Mouse (Mus musculus): ENCODE measurements around the gene Olfr90. TPM values are rescaled to one million over a fixed set of nuclear protein-coding genes. Genes with fewer than 3 reads are reported as not detected.

Gene Olfr90
- polyA plus RNA-seq, 1 experiment from 2014 or later: not detected

DNA sequence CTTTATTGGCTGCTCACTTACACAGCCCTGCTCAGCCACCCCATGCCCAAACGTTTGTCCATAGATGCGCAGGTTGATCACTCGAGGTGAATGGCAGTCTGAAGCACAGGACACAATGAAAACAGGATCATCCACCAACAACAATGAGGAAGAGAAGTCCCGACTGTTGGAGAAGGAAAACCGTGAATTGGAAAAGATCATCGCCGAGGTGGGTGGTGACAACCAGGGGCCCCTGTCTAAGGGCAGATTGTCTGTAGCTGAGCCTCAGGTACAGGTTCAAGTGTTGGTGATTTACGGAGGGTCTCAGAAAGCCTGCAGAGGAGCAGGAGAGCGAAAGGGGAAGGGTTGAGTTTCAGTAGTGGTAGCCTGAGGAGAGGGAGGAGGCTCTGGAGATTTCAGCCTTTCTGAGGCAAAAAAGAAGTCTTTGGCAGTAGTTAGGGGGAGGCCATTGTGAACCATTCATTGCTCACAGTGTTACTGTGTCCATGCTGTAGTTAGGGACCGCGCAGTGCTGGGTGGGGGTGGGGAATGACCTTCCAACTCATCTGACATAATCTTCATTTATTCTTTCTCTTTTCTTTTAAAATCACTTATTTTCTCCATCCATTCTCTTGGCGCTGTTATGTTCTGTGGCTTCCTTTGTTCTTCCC lies 16.1 kb downstream of the Olfr90 start:
- H3K27ac ChIP-seq: no peak overlapping the region
- H3K36me3 ChIP-seq (ENCODE audit: inconsistent target): no peaks in the 10 kb centered on the region
- no peaks in the 10 kb centered on the region for H3K79me2 ChIP-seq (ENCODE audit: inconsistent target)
- WGBS (ENCODE audit: missing documents): 89% methylated on average over 12 of the region's 12 CpGs
- no peak overlapping the region for H3K4me3 ChIP-seq (ENCODE audit: inconsistent target)

DNA sequence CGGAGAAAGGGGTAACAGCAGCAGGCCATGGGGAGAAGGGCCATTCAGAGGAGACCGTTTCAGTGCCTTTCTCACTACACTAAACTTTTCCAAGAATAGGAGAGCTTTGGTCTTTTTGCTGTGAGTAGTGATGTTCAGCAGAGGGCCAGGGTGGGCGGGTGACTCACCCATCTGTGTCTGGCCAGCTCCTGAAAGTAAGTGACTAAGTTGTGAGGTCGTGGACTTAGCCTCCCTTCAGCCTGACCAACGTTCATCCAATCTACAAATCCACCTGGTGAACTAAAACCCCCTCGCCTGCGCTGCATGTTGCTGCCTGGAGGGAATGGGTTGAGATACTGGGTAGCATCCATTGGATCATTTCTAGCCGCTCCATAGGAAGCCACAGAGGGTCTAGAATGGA lies 18.2 kb downstream of the Olfr90 start:
- WGBS (ENCODE audit: missing documents): 92% methylated on average over 8 of the region's 8 CpGs
- Histone ChIP-seq H3K4me3 (ENCODE audit: inconsistent target) (no peak overlapping the region), H3K79me2 (ENCODE audit: inconsistent target) (no peaks in the 10 kb centered on the region), H3K27ac (no peak overlapping the region), H3K36me3 (ENCODE audit: inconsistent target) (no peaks in the 10 kb centered on the region)

DNA sequence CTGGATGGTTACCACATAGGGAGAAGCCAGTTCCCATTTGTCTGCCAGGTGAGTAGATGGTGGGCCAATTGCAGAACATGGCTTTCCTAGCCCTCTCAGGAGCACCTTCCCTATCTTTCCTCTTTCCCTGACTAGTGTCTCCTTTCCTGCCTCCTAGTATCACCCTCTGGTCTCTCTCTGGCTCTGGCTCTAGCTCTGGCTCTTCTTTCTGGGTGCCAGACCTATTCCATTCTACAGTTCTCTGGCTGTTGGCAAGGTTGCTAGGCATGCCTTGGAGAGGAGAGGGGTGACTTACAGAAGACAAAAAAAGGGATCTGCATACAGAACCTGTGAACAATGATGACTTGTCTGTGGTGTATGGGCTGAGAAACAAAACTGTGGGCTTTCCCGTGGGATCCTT lies 20.4 kb downstream of the Olfr90 start:
- H3K36me3 ChIP-seq (ENCODE audit: inconsistent target): no peaks in the 10 kb centered on the region
- 91% methylated on average over 1 of the region's 1 CpGs for WGBS (ENCODE audit: missing documents)
- H3K4me3 ChIP-seq (ENCODE audit: inconsistent target): no peak overlapping the region
- no peak overlapping the region for H3K27ac ChIP-seq
- H3K79me2 ChIP-seq (ENCODE audit: inconsistent target): no peaks in the 10 kb centered on the region

DNA sequence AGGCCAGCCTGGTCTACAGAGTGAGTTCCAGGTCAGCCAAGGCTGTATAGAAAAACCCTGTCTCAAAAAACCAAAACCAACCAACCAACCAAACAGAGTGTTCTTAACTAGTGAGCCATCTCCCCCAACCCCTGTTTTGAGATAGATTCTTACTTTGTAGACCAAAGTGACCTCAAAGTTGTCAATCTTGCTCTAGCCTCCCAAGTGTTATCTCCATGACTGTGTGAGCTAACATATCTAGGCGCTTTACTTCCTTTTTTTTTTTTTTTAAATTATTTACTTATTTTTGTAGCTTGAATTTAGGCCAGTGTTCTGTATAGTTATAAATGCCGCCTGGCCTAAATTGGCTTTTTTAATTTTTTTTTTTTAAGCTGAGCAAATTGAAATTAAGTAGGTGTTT lies 22.3 kb downstream of the Olfr90 start:
- WGBS (ENCODE audit: missing documents): 100% methylated on average over 1 of the region's 2 CpGs
- no peak overlapping the region for H3K27ac ChIP-seq
- no peaks in the 10 kb centered on the region for H3K36me3 ChIP-seq (ENCODE audit: inconsistent target)
- no peak overlapping the region for H3K4me3 ChIP-seq (ENCODE audit: inconsistent target)
- no peaks in the 10 kb centered on the region for H3K79me2 ChIP-seq (ENCODE audit: inconsistent target)

DNA sequence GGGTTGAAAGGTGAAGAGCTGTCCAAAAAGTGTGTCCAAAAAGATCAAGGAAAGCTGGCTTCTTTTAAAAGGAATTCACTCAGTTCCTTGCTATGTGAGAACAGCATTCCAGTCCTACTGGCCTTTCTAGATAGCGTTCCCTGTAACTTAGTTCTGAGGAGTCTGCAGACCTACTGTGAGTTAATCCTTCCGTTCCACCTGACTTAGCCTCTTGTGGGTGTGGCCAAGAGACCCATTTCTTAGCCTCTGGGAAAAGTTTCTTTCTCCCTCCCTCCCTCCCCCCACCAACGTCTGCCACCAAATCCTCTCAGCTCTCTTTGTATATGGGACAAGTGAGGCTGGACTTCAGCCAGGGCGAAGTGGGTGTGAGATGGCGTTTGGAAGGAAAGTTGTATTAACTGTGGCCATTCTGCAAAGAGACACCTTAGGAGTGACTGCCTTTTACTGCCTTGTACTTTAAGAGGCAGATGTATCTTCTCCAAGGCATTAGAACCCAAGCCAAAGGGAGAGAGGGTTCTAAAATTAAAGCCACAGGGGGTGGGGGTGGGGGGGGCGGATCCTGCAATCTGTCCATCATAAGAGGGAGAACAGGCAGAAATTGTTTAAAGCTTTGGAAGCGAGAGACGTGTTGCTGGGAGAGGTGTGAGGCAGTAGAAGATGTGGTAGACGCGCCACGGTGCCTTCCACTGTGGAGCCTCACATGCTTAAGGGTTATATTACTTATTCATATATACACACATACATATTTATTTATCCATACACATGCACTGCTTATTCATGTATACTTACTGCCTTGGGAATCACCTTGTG lies 24.4 kb downstream of the Olfr90 start:
- no peaks in the 10 kb centered on the region for H3K79me2 ChIP-seq (ENCODE audit: inconsistent target)
- no peak overlapping the region for H3K4me3 ChIP-seq (ENCODE audit: inconsistent target)
- 96% methylated on average over 11 of the region's 11 CpGs for WGBS (ENCODE audit: missing documents)
- H3K27ac ChIP-seq: no peak overlapping the region
- H3K36me3 ChIP-seq (ENCODE audit: inconsistent target): no peaks in the 10 kb centered on the region

DNA sequence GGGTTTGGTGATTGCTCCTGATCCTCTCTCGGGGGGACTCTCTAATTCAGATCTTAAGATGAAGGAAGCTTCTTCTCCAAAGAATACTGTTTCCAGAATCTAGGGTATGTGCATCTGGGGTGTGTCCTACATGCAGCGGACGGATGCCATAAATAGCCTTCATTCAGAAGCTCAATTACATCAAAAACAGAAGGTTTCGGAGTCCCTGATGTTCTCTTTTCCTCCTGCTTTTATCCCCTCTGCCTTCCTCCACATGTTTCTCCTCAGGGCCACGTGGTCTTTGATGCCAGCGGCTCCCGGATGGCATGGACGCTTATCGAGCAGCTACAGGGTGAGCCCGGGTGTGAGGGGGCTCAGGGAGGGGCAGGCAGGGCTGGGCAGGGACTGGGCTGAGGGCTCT lies 25.2 kb downstream of the Olfr90 start:
- Histone ChIP-seq H3K36me3 (ENCODE audit: inconsistent target) (no peaks in the 10 kb centered on the region), H3K79me2 (ENCODE audit: inconsistent target) (no peaks in the 10 kb centered on the region), H3K4me3 (ENCODE audit: inconsistent target) (no peak overlapping the region), H3K27ac (no peak overlapping the region)
- 92% methylated on average over 10 of the region's 10 CpGs for WGBS (ENCODE audit: missing documents)

DNA sequence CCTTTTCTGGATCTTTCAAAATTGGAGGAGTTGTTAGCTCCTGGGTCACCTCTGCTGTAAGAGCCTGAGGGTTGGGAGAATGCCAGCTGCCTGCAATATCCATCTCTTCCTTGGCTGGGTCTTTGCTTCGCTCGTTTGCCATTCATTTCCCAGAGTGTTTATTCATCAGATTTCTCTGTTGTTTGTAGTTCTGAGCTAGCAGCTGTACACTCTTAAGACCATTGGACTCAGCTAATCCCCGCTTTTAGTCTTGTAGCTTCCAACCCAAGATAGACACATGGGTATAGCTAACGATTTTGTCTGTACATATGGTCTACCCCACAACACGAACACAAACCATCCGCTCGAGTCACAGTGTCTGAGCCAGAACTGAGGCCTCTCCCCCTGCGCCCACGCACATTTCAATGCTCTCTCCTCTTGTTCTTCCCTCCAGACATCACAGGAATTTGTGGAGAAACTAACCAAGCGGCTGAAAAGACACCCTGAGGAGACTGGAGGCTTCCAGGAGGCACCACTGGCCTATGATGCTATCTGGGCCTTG lies 26.1 kb downstream of the Olfr90 start:
- Histone ChIP-seq H3K36me3 (ENCODE audit: inconsistent target) (no peaks in the 10 kb centered on the region), H3K27ac (no peak overlapping the region), H3K4me3 (ENCODE audit: inconsistent target) (no peak overlapping the region), H3K79me2 (ENCODE audit: inconsistent target) (no peaks in the 10 kb centered on the region)
- 92% methylated on average over 10 of the region's 10 CpGs for WGBS (ENCODE audit: missing documents)

DNA sequence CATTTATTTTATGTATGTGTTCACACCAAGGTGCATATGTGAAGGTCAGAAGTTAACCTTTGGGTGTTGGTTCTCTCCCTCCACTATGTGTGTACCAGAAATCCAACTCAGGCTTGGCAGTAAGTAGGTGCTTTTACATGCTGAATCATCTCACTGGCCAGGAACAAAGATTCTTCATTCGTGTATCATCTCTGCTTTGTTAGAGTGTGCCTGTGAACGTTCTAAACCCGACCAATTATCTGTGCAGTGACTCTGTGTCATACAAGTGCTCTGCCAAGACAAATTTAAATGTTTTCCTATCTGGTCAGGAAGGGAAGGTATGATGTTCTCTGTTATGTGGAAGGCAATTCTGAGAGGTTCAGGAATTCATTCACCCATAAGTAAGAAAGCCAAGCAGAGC lies 26.9 kb downstream of the Olfr90 start:
- H3K79me2 ChIP-seq (ENCODE audit: inconsistent target): no peaks in the 10 kb centered on the region
- no peak overlapping the region for H3K27ac ChIP-seq
- H3K36me3 ChIP-seq (ENCODE audit: inconsistent target): no peaks in the 10 kb centered on the region
- no peak overlapping the region for H3K4me3 ChIP-seq (ENCODE audit: inconsistent target)
- 89% methylated on average over 3 of the region's 3 CpGs for WGBS (ENCODE audit: missing documents)

DNA sequence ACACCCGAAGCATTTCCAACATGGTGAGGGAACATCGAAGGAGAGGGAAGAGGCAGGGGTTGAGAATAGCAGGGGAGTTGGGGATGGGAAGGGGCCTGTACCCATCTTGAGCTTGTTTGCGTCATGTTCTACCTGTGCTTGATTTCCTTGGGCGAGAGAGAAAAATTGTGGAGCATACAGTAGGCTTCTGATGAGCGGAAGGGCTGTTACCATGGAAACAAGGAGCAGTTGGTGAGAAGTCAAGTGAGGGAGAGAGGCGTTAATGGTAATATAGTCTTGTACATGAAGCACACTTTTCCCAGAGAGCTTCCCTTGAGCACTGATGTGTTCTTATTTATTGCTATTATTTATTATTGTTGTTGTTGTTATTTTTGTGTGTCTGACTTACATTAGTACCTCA lies 31.3 kb downstream of the Olfr90 start:
- Histone ChIP-seq H3K4me3 (ENCODE audit: inconsistent target) (no peak overlapping the region), H3K79me2 (ENCODE audit: inconsistent target) (no peaks in the 10 kb centered on the region), H3K27ac (no peak overlapping the region), H3K36me3 (ENCODE audit: inconsistent target) (no peaks in the 10 kb centered on the region)
- 98% methylated on average over 6 of the region's 6 CpGs for WGBS (ENCODE audit: missing documents)

DNA sequence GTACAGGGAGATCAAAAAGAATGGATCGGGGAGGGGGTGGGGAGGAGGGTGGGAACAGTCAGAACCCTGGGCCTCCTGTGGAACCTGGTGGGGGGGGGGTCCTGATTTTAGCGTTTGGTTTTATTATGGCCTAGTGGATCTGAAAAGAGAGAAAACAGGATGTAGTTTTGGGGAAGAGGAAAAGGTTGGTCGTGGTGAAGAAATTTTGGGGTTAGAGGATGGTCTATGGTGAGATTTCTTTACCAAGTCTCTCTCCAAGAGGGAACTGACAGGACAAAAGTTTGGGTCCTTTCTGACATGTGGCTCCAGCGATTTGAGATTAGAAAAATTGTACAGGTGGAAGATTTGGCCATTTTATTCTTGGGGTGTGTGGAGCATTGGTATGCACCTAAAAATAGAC lies 36.6 kb downstream of the Olfr90 start:
- 17% methylated on average over 3 of the region's 4 CpGs for WGBS (ENCODE audit: missing documents)
- no peaks in the 10 kb centered on the region for H3K36me3 ChIP-seq (ENCODE audit: inconsistent target)
- H3K27ac ChIP-seq: no peak overlapping the region
- H3K4me3 ChIP-seq (ENCODE audit: inconsistent target): no peak overlapping the region
- H3K79me2 ChIP-seq (ENCODE audit: inconsistent target): no peaks in the 10 kb centered on the region

DNA sequence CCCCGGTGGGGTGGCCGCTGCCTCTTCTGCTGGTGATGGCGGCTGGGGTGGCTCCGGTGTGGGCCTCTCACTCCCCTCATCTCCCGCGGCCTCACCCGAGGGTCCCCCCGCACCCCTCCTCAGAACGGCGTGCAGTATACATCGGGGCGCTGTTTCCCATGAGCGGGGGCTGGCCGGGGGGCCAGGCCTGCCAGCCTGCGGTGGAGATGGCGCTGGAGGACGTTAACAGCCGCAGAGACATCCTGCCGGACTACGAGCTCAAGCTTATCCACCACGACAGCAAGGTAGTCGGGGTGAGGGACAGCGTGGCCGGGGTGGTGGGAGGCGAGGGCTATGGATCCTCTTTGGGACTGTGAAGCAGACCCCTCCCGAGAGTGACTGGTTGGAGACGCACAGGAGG lies 37.4 kb downstream of the Olfr90 start:
- no peaks in the 10 kb centered on the region for H3K79me2 ChIP-seq (ENCODE audit: inconsistent target)
- H3K27ac ChIP-seq: no peak overlapping the region
- no peaks in the 10 kb centered on the region for H3K36me3 ChIP-seq (ENCODE audit: inconsistent target)
- WGBS (ENCODE audit: missing documents): 22% methylated on average over 25 of the region's 27 CpGs
- no peak overlapping the region for H3K4me3 ChIP-seq (ENCODE audit: inconsistent target)

DNA sequence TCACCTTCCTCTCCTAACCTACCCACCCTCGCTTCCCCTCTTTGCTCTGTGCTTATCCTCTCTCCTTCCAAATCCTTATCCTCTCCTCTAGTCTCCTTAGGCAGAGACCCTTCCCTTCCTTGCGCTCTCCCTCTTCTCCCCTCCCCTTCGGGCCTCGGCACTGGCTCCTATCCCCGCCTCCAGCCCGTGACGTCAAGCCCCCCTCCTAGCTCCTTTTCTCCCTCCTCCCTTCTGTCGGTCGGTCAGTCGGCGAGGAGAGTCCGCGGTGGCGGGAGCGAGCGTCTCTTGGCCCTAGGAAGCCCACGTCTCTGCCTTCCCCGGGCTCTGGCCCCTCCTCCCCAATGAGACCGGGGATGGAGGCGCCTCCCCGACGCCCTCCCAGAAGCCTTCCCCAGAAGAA lies 37.9 kb downstream of the Olfr90 start:
- H3K27ac ChIP-seq: no peak overlapping the region
- no peaks in the 10 kb centered on the region for H3K79me2 ChIP-seq (ENCODE audit: inconsistent target)
- WGBS (ENCODE audit: missing documents): 1% methylated on average over 11 of the region's 22 CpGs
- no peaks in the 10 kb centered on the region for H3K36me3 ChIP-seq (ENCODE audit: inconsistent target)
- no peak overlapping the region for H3K4me3 ChIP-seq (ENCODE audit: inconsistent target)

DNA sequence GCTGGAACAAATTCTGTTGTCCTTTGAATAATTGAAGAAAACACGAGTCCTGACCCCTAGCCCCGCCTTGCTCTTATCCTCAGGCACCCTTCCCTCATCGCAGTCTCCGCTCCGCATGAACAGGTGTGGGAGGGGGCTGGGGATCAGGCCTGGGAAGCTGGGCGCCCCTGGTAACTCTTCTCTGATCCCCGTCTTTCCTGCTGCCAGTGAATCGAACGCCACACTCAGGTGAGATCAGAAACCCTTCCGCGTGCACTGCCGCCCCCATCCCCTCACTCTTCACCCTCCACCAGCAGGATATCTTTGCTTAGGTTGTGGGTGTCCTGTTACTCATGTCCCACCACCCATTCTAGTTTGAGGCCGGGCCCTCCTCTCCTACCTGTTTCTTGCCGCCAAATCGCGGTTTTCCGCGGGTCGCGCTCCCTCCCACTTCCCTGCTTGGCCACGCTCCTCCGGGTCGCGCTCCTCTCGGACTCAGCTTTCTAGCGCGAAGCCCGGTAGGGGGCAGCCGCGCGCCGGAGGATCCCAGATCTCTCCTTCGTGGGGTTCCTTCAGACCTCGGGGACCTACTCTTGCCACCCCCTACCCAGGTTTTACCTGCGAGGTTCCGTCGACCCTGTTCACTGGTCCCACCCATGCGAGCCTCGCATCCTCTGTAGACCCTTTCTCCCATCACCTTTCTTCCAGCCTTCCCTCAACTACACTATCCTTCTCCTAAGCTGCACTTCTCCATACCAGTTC lies 38.6 kb downstream of the Olfr90 start:
- Histone ChIP-seq H3K4me3 (ENCODE audit: inconsistent target) (no peak overlapping the region), H3K27ac (no peak overlapping the region), H3K79me2 (ENCODE audit: inconsistent target) (no peaks in the 10 kb centered on the region), H3K36me3 (ENCODE audit: inconsistent target) (no peaks in the 10 kb centered on the region)
- WGBS (ENCODE audit: missing documents): 18% methylated on average over 39 of the region's 39 CpGs

DNA sequence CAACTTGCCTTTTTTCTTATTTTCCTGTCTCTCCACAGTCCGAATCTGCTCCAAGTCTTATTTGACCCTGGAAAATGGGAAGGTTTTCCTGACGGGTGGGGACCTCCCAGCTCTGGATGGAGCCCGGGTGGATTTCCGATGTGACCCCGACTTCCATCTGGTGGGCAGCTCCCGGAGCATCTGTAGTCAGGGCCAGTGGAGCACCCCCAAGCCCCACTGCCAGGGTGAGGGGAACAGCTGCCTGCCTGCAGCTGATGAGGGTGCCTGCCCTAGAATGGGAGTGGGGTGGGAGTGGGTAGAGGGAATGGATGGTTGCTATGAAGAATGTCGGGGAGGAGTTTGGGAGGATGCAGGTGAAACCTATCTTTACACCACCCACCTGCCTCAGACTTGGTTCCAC lies 39.9 kb downstream of the Olfr90 start:
- Histone ChIP-seq H3K36me3 (ENCODE audit: inconsistent target) (no peaks in the 10 kb centered on the region), H3K4me3 (ENCODE audit: inconsistent target) (no peak overlapping the region), H3K79me2 (ENCODE audit: inconsistent target) (no peaks in the 10 kb centered on the region), H3K27ac (no peak overlapping the region)
- 84% methylated on average over 7 of the region's 7 CpGs for WGBS (ENCODE audit: missing documents)

DNA sequence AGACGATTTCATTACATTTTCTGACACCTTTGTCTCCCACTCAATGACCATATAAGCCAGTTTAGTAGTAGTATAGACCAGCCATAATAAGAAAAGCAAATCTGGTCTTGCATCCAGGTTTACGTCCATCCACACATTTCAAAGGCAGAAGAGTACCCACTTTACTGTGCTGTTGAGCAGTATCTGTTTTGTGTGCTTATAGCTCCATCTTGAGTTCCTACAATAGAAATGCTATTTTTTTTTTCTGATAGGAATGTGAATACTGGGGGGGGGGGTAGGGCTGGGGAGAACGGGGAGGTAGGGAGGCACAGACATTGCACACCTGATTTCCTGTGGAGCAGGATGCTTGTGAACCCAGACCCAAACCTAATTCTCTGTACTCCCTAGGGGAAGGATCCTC lies 40.3 kb downstream of the Olfr90 start:
- WGBS (ENCODE audit: missing documents): 36% methylated on average over 3 of the region's 3 CpGs
- Histone ChIP-seq H3K36me3 (ENCODE audit: inconsistent target) (no peaks in the 10 kb centered on the region), H3K79me2 (ENCODE audit: inconsistent target) (no peaks in the 10 kb centered on the region), H3K27ac (no peak overlapping the region), H3K4me3 (ENCODE audit: inconsistent target) (no peak overlapping the region)

Data from macrophage (primary cell).